Mouse (Mus musculus) midbrain, embryonic 13.5 days (tissue): ENCODE measurements around the gene Vps36. TPM values are rescaled to one million over a fixed set of nuclear protein-coding genes. Genes with fewer than 3 reads are reported as not detected.

Source experiments
- ATAC-seq: fragments of 200-750 bp; cut with Nextera tagmentation; 2 replicates; pipeline ENCODE4 v1.8.0; 2017; ENCODE audit warnings: mild to moderate bottlenecking, moderate TSS enrichment, moderate library complexity
- H3K27ac ChIP-seq: fragments of 300-500 bp; sonication (generic); 2 replicates; pipeline ENCODE4 v1.5.1; 2015; ENCODE audit warnings: inconsistent platforms, mild to moderate bottlenecking, moderate library complexity
- H3K27me3 ChIP-seq: fragments of 300-500 bp; sonication (generic); 2 replicates; pipeline ENCODE4 v1.6.1; 2015; ENCODE audit warnings: mild to moderate bottlenecking, inconsistent platforms
- H3K36me3 ChIP-seq: fragments of 300-500 bp; sonication (generic); 2 replicates; pipeline ENCODE4 v1.6.1; 2015; ENCODE audit warnings: mild to moderate bottlenecking, inconsistent platforms
- H3K4me1 ChIP-seq: fragments of 300-500 bp; sonication (generic); replicated peaks from 2 replicates; pipeline ENCODE4 v1.6.1; 2015; ENCODE audit warnings: inconsistent platforms
- H3K4me2 ChIP-seq: fragments of 300-500 bp; sonication (generic); replicated peaks from 2 replicates; pipeline ENCODE4 v1.6.1; 2015; ENCODE audit warnings: moderate library complexity, mild to moderate bottlenecking, inconsistent platforms
- H3K4me3 ChIP-seq: fragments of 300-500 bp; sonication (generic); replicated peaks from 2 replicates; pipeline ENCODE4 v1.5.1; 2015; ENCODE audit warnings: mild to moderate bottlenecking, inconsistent platforms
- H3K9ac ChIP-seq: fragments of 300-500 bp; sonication (generic); replicated peaks from 2 replicates; pipeline ENCODE4 v1.6.1; 2015; ENCODE audit warnings: mild to moderate bottlenecking, inconsistent platforms
- H3K9me3 ChIP-seq: fragments of 300-500 bp; sonication (generic); 2 replicates; pipeline ENCODE4 v1.6.1; 2016; ENCODE audit warnings: mild to moderate bottlenecking, inconsistent platforms
- WGBS: fragments of 180-500 bp; shearing (Covaris S2); methylation state at CpG from one replicate; pipeline ENCODE4 v1.1.7; 2015; 5-methylcytosine and 5-hydroxymethylcytosine counted together
- polyA plus RNA-seq: library from polyadenylated mRNA; unstranded; fragments of >200 nt; fragmentation: Nextera tagmentation; extraction: Ambion mirVana; gene quantifications from 2 replicates; pipeline ENCODE4 v1.2.1, GENCODE M21; 2015

Gene Vps36
- polyA plus RNA-seq, 1 experiment from 2014 or later: 39.9 TPM

DNA sequence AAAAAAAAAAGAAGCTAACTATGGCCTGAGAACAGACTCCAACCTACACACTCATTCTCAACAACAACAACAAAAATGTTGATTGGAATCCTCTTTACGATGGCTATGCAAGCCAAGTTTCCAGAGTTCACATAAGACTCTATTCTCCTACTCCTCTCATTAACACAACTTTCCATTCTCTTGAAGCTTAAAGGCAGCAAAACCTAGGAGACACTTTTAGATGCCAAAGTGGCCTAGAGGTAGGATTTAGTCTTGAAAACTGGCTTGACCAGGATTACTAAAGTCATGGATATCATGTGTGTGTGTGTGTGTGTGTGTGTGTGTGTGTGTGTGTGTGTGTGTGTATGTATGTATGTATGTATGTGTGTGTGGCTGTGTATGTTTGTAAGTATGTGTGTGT lies 72.6 kb downstream of the Vps36 start:
- Histone ChIP-seq H3K4me3 (no peak overlapping the region), H3K27ac (no peak overlapping the region), H3K4me2 (no peak overlapping the region), H3K27me3 (no peaks in the 10 kb centered on the region), H3K9ac (no peak overlapping the region), H3K36me3 (no peaks in the 10 kb centered on the region), H3K4me1 (no peaks in the 10 kb centered on the region), H3K9me3 (no peaks in the 10 kb centered on the region)
- ATAC-seq: no peak
- 95% methylated on average over 1 of the region's 1 CpGs for WGBS

DNA sequence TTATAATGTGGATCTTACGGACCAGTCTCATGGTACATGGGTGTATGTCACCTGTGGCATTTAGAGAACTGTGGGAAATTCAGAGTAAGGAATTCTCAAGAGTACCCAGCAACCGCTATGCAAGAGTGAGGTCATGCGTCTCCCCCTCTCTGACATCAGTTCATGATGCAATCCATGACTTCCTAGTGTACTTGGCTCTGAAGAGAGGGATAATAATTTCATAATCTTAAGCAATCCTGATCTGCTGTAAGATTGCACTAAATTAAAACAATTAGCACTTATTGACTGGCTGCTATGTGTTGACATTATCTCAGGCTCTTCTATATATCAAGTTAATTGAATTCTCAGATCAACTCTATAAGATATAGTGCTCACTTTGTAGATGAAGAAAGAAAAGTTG lies 74.2 kb downstream of the Vps36 start:
- WGBS: 96% methylated on average over 3 of the region's 3 CpGs
- H3K4me2 ChIP-seq: no peak overlapping the region
- H3K4me1 ChIP-seq: no peaks in the 10 kb centered on the region
- no peak overlapping the region for H3K9ac ChIP-seq
- H3K9me3 ChIP-seq: no peaks in the 10 kb centered on the region
- no peak for ATAC-seq
- no peaks in the 10 kb centered on the region for H3K36me3 ChIP-seq
- no peaks in the 10 kb centered on the region for H3K27me3 ChIP-seq
- no peak overlapping the region for H3K27ac ChIP-seq
- no peak overlapping the region for H3K4me3 ChIP-seq

Other genes starting within 250 kb of the Vps36 start
- not detected in 2 replicates for gene Defb13, start 246.0 kb upstream of the Vps36 start, polyA plus RNA-seq
- not detected in 2 replicates for gene Fam90a1a, start 234.1 kb upstream of the Vps36 start, polyA plus RNA-seq
- not detected in 2 replicates for gene Ccdc70, start 223.0 kb upstream of the Vps36 start, polyA plus RNA-seq
- 1.4 and 1.5 TPM in 2 replicates for gene Atp7b, start 132.5 kb upstream of the Vps36 start, polyA plus RNA-seq
- 37.1 and 38.4 TPM in 2 replicates for gene Alg11, start 132.1 kb upstream of the Vps36 start, polyA plus RNA-seq
- 0.36 and 0.43 TPM in 2 replicates for gene Nek5, start 67.8 kb upstream of the Vps36 start, polyA plus RNA-seq
- 8.9 and 9.1 TPM in 2 replicates for gene Nek3, start 26.4 kb upstream of the Vps36 start, polyA plus RNA-seq
- gene Ckap2, start 7.0 kb upstream of the Vps36 start, polyA plus RNA-seq: 26.8 and 27.5 TPM in 2 replicates
- gene Thsd1, start 34.5 kb downstream of the Vps36 start, polyA plus RNA-seq: 6.1 and 6.9 TPM in 2 replicates
- not detected in 2 replicates for gene Tpte, start 90.6 kb downstream of the Vps36 start, polyA plus RNA-seq
- gene Slc25a15, start 205.8 kb downstream of the Vps36 start, polyA plus RNA-seq: 8.3 and 8.5 TPM in 2 replicates
- 36.7 and 36.8 TPM in 2 replicates for gene Mrps31, start 218.6 kb downstream of the Vps36 start, polyA plus RNA-seq